Mouse (Mus musculus): ENCODE measurements at regions not wholly inside any gene's neighbourhood (a gene's known extent, or its start where the extent isn't known, plus 50 kb on each side); places are given as distances from the start of the nearest gene placed in this dataset.

- DNase-seq, result no peak
- Histone ChIP-seq H3K27ac (ENCODE audit: insufficient read depth, low read depth, low read length) (no peak overlapping the region), H3K4me3 (ENCODE audit: insufficient read depth, low read depth, low read length) (no peak overlapping the region), H3K27me3 (replicated peaks; ENCODE audit: control insufficient read depth, insufficient read depth, low read length) (no peaks in the 10 kb centered on the region), H3K36me3 (ENCODE audit: control insufficient read depth, insufficient read depth, low read length) (no peaks in the 10 kb centered on the region), H3K4me1 (ENCODE audit: control insufficient read depth, insufficient read depth, low read length) (no peaks in the 10 kb centered on the region)
- WGBS, result 94% methylated on average over 2 of the region's 2 CpGs
- TF ChIP-seq POLR2A (IDR thresholded peaks at IDR 0.05; ENCODE audit: low read depth, low read length) (no peak), CTCF (conservative IDR thresholded peaks at IDR 0.05; ENCODE audit: insufficient read depth, insufficient read length, low read depth, low read length) (no peak)
These were observed 282.1 kb upstream of the Mpdz start for GRCm38 (mm10) chr4:81724751-81725150.

- H3K27ac ChIP-seq (ENCODE audit: insufficient read depth, low read depth, low read length), result no peak overlapping the region
- no peak overlapping the region for H3K4me3 ChIP-seq (ENCODE audit: insufficient read depth, low read depth, low read length)
- DNase-seq, result no peak
- no peaks in the 10 kb centered on the region for H3K27me3 ChIP-seq (replicated peaks; ENCODE audit: control insufficient read depth, insufficient read depth, low read length)
- TF ChIP-seq POLR2A (IDR thresholded peaks at IDR 0.05; ENCODE audit: low read depth, low read length), result no peak
- TF ChIP-seq CTCF (conservative IDR thresholded peaks at IDR 0.05; ENCODE audit: insufficient read depth, insufficient read length, low read depth, low read length), result no peak
- WGBS, result 49% methylated on average over 1 of the region's 1 CpGs
- H3K4me1 ChIP-seq (ENCODE audit: control insufficient read depth, insufficient read depth, low read length), result no peaks in the 10 kb centered on the region
- no peaks in the 10 kb centered on the region for H3K36me3 ChIP-seq (ENCODE audit: control insufficient read depth, insufficient read depth, low read length)
These were observed 269.8 kb upstream of the Mpdz start for GRCm38 (mm10) chr4:81712378-81712777.

GRCm38 (mm10) chr4:81695182-81695581, 252.6 kb upstream of the Mpdz start:
- H3K27me3 ChIP-seq (replicated peaks; ENCODE audit: control insufficient read depth, insufficient read depth, low read length), result no peaks in the 10 kb centered on the region
- H3K36me3 ChIP-seq (ENCODE audit: control insufficient read depth, insufficient read depth, low read length), result no peaks in the 10 kb centered on the region
- DNase-seq, result no peak
- H3K27ac ChIP-seq (ENCODE audit: insufficient read depth, low read depth, low read length), result no peak overlapping the region
- TF ChIP-seq CTCF (conservative IDR thresholded peaks at IDR 0.05; ENCODE audit: insufficient read depth, insufficient read length, low read depth, low read length), result no peak
- no peak for TF ChIP-seq POLR2A (IDR thresholded peaks at IDR 0.05; ENCODE audit: low read depth, low read length)
- no peaks in the 10 kb centered on the region for H3K4me1 ChIP-seq (ENCODE audit: control insufficient read depth, insufficient read depth, low read length)
- no peak overlapping the region for H3K4me3 ChIP-seq (ENCODE audit: insufficient read depth, low read depth, low read length)

GRCm38 (mm10) chr4:81677205-81677604, 234.6 kb upstream of the Mpdz start:
- TF ChIP-seq POLR2A (IDR thresholded peaks at IDR 0.05; ENCODE audit: low read depth, low read length), result no peak
- TF ChIP-seq CTCF (conservative IDR thresholded peaks at IDR 0.05; ENCODE audit: insufficient read depth, insufficient read length, low read depth, low read length), result no peak
- DNase-seq, result no peak
- Histone ChIP-seq H3K4me3 (ENCODE audit: insufficient read depth, low read depth, low read length) (no peak overlapping the region), H3K36me3 (ENCODE audit: control insufficient read depth, insufficient read depth, low read length) (no peaks in the 10 kb centered on the region), H3K27ac (ENCODE audit: insufficient read depth, low read depth, low read length) (no peak overlapping the region), H3K4me1 (ENCODE audit: control insufficient read depth, insufficient read depth, low read length) (no peaks in the 10 kb centered on the region), H3K27me3 (replicated peaks; ENCODE audit: control insufficient read depth, insufficient read depth, low read length) (no peaks in the 10 kb centered on the region)
- 60% methylated on average over 2 of the region's 2 CpGs for WGBS

GRCm38 (mm10) chr4:81674871-81675270, 232.3 kb upstream of the Mpdz start:
- Histone ChIP-seq H3K4me1 (ENCODE audit: control insufficient read depth, insufficient read depth, low read length) (no peaks in the 10 kb centered on the region), H3K27me3 (replicated peaks; ENCODE audit: control insufficient read depth, insufficient read depth, low read length) (no peaks in the 10 kb centered on the region), H3K27ac (ENCODE audit: insufficient read depth, low read depth, low read length) (no peak overlapping the region), H3K36me3 (ENCODE audit: control insufficient read depth, insufficient read depth, low read length) (no peaks in the 10 kb centered on the region), H3K4me3 (ENCODE audit: insufficient read depth, low read depth, low read length) (no peak overlapping the region)
- DNase-seq, result no peak
- WGBS, result 92% methylated on average over 2 of the region's 2 CpGs
- no peak for TF ChIP-seq CTCF (conservative IDR thresholded peaks at IDR 0.05; ENCODE audit: insufficient read depth, insufficient read length, low read depth, low read length)
- no peak for TF ChIP-seq POLR2A (IDR thresholded peaks at IDR 0.05; ENCODE audit: low read depth, low read length)

GRCm38 (mm10) chr4:81673398-81674265, 231.0 kb upstream of the Mpdz start:
- WGBS, result 83% methylated on average over 4 of the region's 4 CpGs
- Histone ChIP-seq H3K4me1 (ENCODE audit: control insufficient read depth, insufficient read depth, low read length) (no peaks in the 10 kb centered on the region), H3K4me3 (ENCODE audit: insufficient read depth, low read depth, low read length) (no peak overlapping the region), H3K27me3 (replicated peaks; ENCODE audit: control insufficient read depth, insufficient read depth, low read length) (no peaks in the 10 kb centered on the region), H3K27ac (ENCODE audit: insufficient read depth, low read depth, low read length) (no peak overlapping the region), H3K36me3 (ENCODE audit: control insufficient read depth, insufficient read depth, low read length) (no peaks in the 10 kb centered on the region)
- TF ChIP-seq CTCF (conservative IDR thresholded peaks at IDR 0.05; ENCODE audit: insufficient read depth, insufficient read length, low read depth, low read length) (no peak), POLR2A (IDR thresholded peaks at IDR 0.05; ENCODE audit: low read depth, low read length) (no peak)
- DNase-seq, result no peak

- H3K27ac ChIP-seq (ENCODE audit: insufficient read depth, low read depth, low read length), result no peak overlapping the region
- DNase-seq, result no peak
- no peak overlapping the region for H3K4me3 ChIP-seq (ENCODE audit: insufficient read depth, low read depth, low read length)
- no peaks in the 10 kb centered on the region for H3K36me3 ChIP-seq (ENCODE audit: control insufficient read depth, insufficient read depth, low read length)
- H3K27me3 ChIP-seq (replicated peaks; ENCODE audit: control insufficient read depth, insufficient read depth, low read length), result no peaks in the 10 kb centered on the region
- WGBS, result 68% methylated on average over 2 of the region's 2 CpGs
- no peak for TF ChIP-seq POLR2A (IDR thresholded peaks at IDR 0.05; ENCODE audit: low read depth, low read length)
- no peak for TF ChIP-seq CTCF (conservative IDR thresholded peaks at IDR 0.05; ENCODE audit: insufficient read depth, insufficient read length, low read depth, low read length)
- H3K4me1 ChIP-seq (ENCODE audit: control insufficient read depth, insufficient read depth, low read length), result no peaks in the 10 kb centered on the region
These were observed 229.4 kb upstream of the Mpdz start for GRCm38 (mm10) chr4:81671986-81672385.

All from kidney, adult 2 months (tissue).